Mouse (Mus musculus) CD8-positive naive resting alpha-beta T cell, adult 57 days (primary cell): Measurements from ENCODE around the gene Gm47283. TPM values are rescaled to one million over a fixed set of nuclear protein-coding genes. Genes with fewer than 3 reads are reported as not detected.

Experiments
- total RNA-seq: library from RNA; stranded (reverse); gene quantifications from one replicate; pipeline ENCODE4 v1.2.4, GENCODE M21; 2023

Gm47283 gene
- not detected for total RNA-seq

DNA sequence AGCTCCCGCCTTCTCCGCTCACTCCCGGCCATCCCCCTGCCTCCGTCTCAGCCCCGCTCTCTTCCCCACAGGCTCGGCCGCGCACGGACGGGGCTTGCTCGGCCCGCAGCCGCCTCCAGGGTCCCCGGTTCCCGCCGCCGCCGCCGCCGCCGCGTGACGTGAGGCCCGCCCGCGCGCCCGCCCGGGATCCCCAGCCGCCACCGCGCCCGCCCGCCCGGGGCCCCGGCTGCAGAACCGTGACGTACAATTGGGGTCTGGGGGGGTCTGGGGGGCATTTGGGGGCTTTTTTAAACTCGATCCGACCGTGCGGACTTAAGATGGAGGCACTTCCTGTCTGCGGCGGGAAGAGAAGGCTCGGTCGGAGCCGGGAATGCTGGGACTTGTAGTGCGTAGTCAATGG is at the start of gene Gm47283:
Gm47283 (plus strand) TSS at position 301 of the 400 bp plus-strand sequence.

GRCm38 (mm10) chrY:90754721-90755120 is 29.8 kb upstream of the Gm47283 start, which contains the start of gene Gm21860:
TSS of gene Gm21860 (minus strand) at chrY:90754821.

DNA sequence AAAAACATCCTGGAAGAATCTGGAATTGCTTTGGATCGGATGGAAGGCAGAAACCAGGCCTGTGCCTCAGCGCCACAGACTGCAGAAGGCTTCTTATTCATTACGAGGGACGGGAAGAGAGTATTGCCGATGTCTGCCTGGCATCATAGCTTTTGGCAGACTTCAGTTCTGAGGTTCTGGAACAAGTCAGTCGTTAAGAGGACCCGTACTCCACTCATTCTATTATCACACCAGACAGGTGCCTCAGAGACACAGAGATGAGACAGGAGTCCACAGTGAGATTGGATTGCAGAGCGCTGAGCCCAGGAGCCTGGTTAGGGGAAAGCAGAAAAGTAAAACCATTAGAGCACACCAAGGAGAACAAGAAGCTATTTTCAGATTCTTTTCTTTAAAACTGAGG is 54.5 kb downstream of the Gm47283 start, which contains the start of gene Gm21748:
Gm21748 (minus strand) TSS at position 101 of the 400 bp plus-strand sequence.

Other genes with a start within 250 kb of the Gm47283 start
- gene Gm21860, start 29.9 kb upstream of the Gm47283 start, total RNA-seq, result not detected
- gene Gm21748, start 54.4 kb downstream of the Gm47283 start, total RNA-seq, result not detected